ENCODE assay signal across 13 mouse cellular contexts in the genomic region with DNA sequence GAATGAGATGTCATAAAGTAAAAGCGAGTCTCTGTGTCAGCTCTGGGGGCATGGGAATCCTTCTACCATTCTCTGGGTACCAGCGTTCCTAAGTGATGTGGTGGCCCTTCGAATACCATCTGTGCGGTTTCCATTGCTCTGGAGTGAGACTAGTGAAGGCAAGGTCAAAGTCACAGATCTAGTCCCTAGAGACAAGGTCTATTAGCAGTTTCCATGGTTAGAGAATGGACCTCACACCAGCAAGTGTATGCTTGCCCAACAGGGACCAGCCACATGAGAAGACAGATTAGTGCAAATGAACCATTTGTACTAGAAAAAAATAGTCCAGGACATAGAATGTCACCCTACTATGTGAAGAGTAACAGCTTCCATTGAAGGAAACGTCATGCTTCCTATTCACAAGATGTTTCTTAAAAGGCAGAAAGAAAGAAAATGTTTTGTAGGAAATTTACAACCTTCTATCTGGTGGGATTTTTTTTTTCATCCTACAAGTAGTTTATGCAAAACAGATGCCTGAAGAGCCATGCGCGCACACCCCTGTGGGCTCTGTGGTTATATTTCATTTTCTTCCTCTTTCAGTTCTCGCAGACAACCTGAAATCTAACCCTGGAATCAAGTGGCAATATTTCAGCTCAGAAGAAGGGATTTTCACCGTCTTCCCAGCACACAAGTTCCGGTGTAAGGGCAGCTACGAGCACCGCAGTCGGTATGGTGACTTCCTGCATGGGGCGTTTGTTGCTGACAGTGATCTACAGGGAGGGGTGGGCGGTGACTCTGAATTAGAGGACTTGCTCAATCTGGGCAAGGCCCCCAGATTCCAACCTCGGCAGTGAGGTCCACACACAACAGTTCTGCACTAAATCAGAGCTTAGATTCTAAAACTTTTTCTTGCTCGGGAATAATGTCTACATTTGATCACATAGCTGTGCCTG.
DNase-seq lines count a peak whose midpoint lies in the region; ATAC-seq and TF ChIP-seq lines count a peak whose summit lies in the region.
"Had no signal": no experiment of that assay in that cellular context is flagged by ENCODE, and none has a peak within 500 bp of the region (broad histone marks: within the 10 kb centered on the region; RNA-seq: fewer than 3 reads in every experiment).

No protein-coding gene starts in this region.

- H3K9me3 ChIP-seq in neural tube, embryonic 11.5 days (ENCODE audit: control insufficient read depth, low read length) = no peaks in the 10 kb centered on the region
- H3K9me3 ChIP-seq in neural tube, embryonic 13.5 days = no peaks in the 10 kb centered on the region
- H3K9me3 ChIP-seq: forebrain, embryonic 13.5 days; stomach, embryonic 15.5 days had no signal

- no peak overlapping the region for H3K9ac ChIP-seq in heart, adult 2 months (ENCODE audit: low read depth, low read length)
- no peak overlapping the region for H3K9ac ChIP-seq in neural tube, embryonic 11.5 days (ENCODE audit: low read length)
- H3K9ac ChIP-seq in neural tube, embryonic 13.5 days = no peak overlapping the region
- H3K9ac ChIP-seq: forebrain, embryonic 13.5 days; stomach, embryonic 15.5 days had no signal

- TF ChIP-seq POLR2A in heart, adult 2 months (IDR thresholded peaks at IDR 0.05; ENCODE audit: insufficient read depth, low read depth, low read length) = no peak

- peak; percentile 37 for DNase-seq in heart, adult 11 months
- DNase-seq in heart, adult 2 months = no peak
- no peak for DNase-seq in neural tube, embryonic 11.5 days (ENCODE audit: low spot score)
- DNase-seq in neural tube, embryonic 10.5 days (ENCODE audit: extremely low spot score, low spot score) = no peak
- peak; percentile 44 for DNase-seq in gastrocnemius, postnatal 14 days
- no peak for DNase-seq in left cerebral cortex, adult 18-20 months (ENCODE audit: low spot score in 2 of 2)
- DNase-seq in spleen, postnatal 10 days (ENCODE audit: low spot score in 2 of 2) = no peak
- DNase-seq: heart, adult 18-20 months; lung, postnatal 10 days had no signal

- no peak overlapping the region for H3K4me2 ChIP-seq in neural tube, embryonic 11.5 days (ENCODE audit: low read depth)
- H3K4me2 ChIP-seq in neural tube, embryonic 13.5 days = no peak overlapping the region
- H3K4me2 ChIP-seq: forebrain, embryonic 13.5 days; stomach, embryonic 15.5 days had no signal

- no peaks in the 10 kb centered on the region for H3K36me3 ChIP-seq in heart, adult 2 months (ENCODE audit: control insufficient read depth, insufficient read depth, low read length)
- H3K36me3 ChIP-seq in neural tube, embryonic 11.5 days (ENCODE audit: control insufficient read depth, insufficient read depth, low read length) = no peaks in the 10 kb centered on the region
- H3K36me3 ChIP-seq in neural tube, embryonic 13.5 days = peaks cover 7% of the 10 kb centered on the region

- WGBS in heart, adult 2 months = 81% methylated on average over 17 of the region's 17 CpGs
- 61% methylated on average over 17 of the region's 17 CpGs for WGBS in neural tube, embryonic 11.5 days
- WGBS in neural tube, embryonic 13.5 days = 47% methylated on average over 17 of the region's 17 CpGs

- TF ChIP-seq EP300 in heart, adult 2 months (IDR thresholded peaks at IDR 0.05; ENCODE audit: insufficient read depth, low read depth, low read length) = no peak

- H3K27me3 ChIP-seq in heart, adult 2 months (ENCODE audit: control insufficient read depth, insufficient read depth, low read length) = no peaks in the 10 kb centered on the region
- H3K27me3 ChIP-seq in neural tube, embryonic 11.5 days (ENCODE audit: control insufficient read depth, insufficient read depth, low read length) = no peaks in the 10 kb centered on the region
- H3K27me3 ChIP-seq in neural tube, embryonic 13.5 days = no peaks in the 10 kb centered on the region
- H3K27me3 ChIP-seq: forebrain, embryonic 13.5 days; stomach, embryonic 15.5 days had no signal

- intact Hi-C loops in heart, adult 2 months (cut with DNase I) = no loop called here
- intact Hi-C loops in gastrocnemius, postnatal 14 days (cut with DNase I; ENCODE audit: low total_unique reads) = no loop called here

- no peaks in the 10 kb centered on the region for H3K4me1 ChIP-seq in heart, adult 2 months (ENCODE audit: control insufficient read depth, insufficient read depth, low read length)
- peaks cover 4% of the 10 kb centered on the region; the same call in 1 of the 2 replicates for H3K4me1 ChIP-seq in neural tube, embryonic 11.5 days (ENCODE audit: control insufficient read depth, insufficient read depth, low read length)
- peaks cover 35% of the 10 kb centered on the region for H3K4me1 ChIP-seq in neural tube, embryonic 13.5 days (replicated peaks)
- H3K4me1 ChIP-seq: stomach, embryonic 15.5 days had no signal

- peak; percentile 41; the same call in 1 of the 2 replicates for ATAC-seq in neural tube, embryonic 11.5 days (ENCODE audit: insufficient read depth, low FRiP score, low TSS enrichment)
- ATAC-seq in neural tube, embryonic 13.5 days (ENCODE audit: low read depth) = no peak; the same call in 1 of the 2 replicates
- ATAC-seq: forebrain, embryonic 13.5 days had no signal

- TF ChIP-seq CTCF in heart, adult 2 months (IDR thresholded peaks at IDR 0.05) = no peak

- no peaks in the 10 kb centered on the region for H3K79me2 ChIP-seq in heart, adult 2 months (replicated peaks; ENCODE audit: control insufficient read depth, insufficient read depth, low read length)

- no peak overlapping the region for H3K4me3 ChIP-seq in heart, adult 2 months
- no peak overlapping the region for H3K4me3 ChIP-seq in neural tube, embryonic 11.5 days (ENCODE audit: low read depth, low read length)
- no peak overlapping the region for H3K4me3 ChIP-seq in neural tube, embryonic 13.5 days
- H3K4me3 ChIP-seq: forebrain, embryonic 13.5 days; myocyte; stomach, embryonic 15.5 days had no signal

- no peak overlapping the region for H3K27ac ChIP-seq in heart, adult 2 months
- no peak overlapping the region for H3K27ac ChIP-seq in neural tube, embryonic 11.5 days (ENCODE audit: low read depth, low read length)
- peak overlapping the region; percentile 3; the same call in 1 of the 2 replicates for H3K27ac ChIP-seq in neural tube, embryonic 13.5 days (replicated peaks)
- H3K27ac ChIP-seq: forebrain, embryonic 13.5 days; stomach, embryonic 15.5 days had no signal

Comparison
In these comparisons a context has a peak if more than half of its experiments do, and no peak if none do; other contexts are left out.
1. DNase-seq: peak in heart, adult 11 months (single experiment) and gastrocnemius, postnatal 14 days (single experiment); none in heart, adult 2 months (0 of 2), neural tube, embryonic 11.5 days (single experiment), neural tube, embryonic 10.5 days (single experiment), left cerebral cortex, adult 18-20 months (0 of 2) and spleen, postnatal 10 days (0 of 2).